Mouse (Mus musculus) ES-Bruce4 (cell line): ENCODE measurements at regions not wholly inside any gene's neighbourhood (a gene's known extent, or its start where the extent isn't known, plus 50 kb on each side); places are given as distances from the start of the nearest gene placed in this dataset.

Experiments
- CTCF ChIP-seq: IDR thresholded peaks from one replicate; pipeline ENCODE4 v1.8.1; 2011; ENCODE audit warnings: low read depth, low read length
- EP300 ChIP-seq: IDR thresholded peaks from 2 replicates; pipeline ENCODE4 v1.6.1; 2011; ENCODE audit warnings: low read depth, low read length; ENCODE audit not compliant: insufficient read depth
- POLR2A ChIP-seq: IDR thresholded peaks from one replicate; pipeline ENCODE4 v1.8.1; 2011; ENCODE audit warnings: low read length; ENCODE audit not compliant: insufficient read depth

- no peak for TF ChIP-seq POLR2A
- TF ChIP-seq CTCF = no peak
- no peak for TF ChIP-seq EP300
Measured at GRCm38 (mm10) chr10:74834359-74834758, 132.6 kb upstream of the Gnaz start.
